Mouse (Mus musculus): ENCODE measurements around the gene Itga8.

Gene Itga8

GRCm38 (mm10) chr2:12301431-12302170 is at the start of gene Itga8:
Gene Itga8 (minus strand): TSS chr2:12301922.
- DNase-seq (ENCODE audit: low read depth, low spot score), result no peak

- DNase-seq (ENCODE audit: low read depth, low spot score), result no peak
Measured at GRCm38 (mm10) chr2:12348914-12349313, 47.2 kb upstream of the Itga8 start.

GRCm38 (mm10) chr2:12331962-12332361 is 30.2 kb upstream of the Itga8 start:
- DNase-seq (ENCODE audit: low read depth, low spot score), result no peak

- DNase-seq (ENCODE audit: low read depth, low spot score), result no peak
Measured at GRCm38 (mm10) chr2:12329620-12330019, 27.9 kb upstream of the Itga8 start.

- DNase-seq (ENCODE audit: low read depth, low spot score), result no peak
Measured at GRCm38 (mm10) chr2:12329068-12329407, 27.3 kb upstream of the Itga8 start.

- DNase-seq (ENCODE audit: low read depth, low spot score), result no peak
Measured at GRCm38 (mm10) chr2:12328355-12329067, 26.8 kb upstream of the Itga8 start.

- DNase-seq (ENCODE audit: low read depth, low spot score), result no peak
Measured at GRCm38 (mm10) chr2:12327691-12328354, 26.1 kb upstream of the Itga8 start.

GRCm38 (mm10) chr2:12327216-12327615 is 25.5 kb upstream of the Itga8 start:
- DNase-seq (ENCODE audit: low read depth, low spot score), result no peak

GRCm38 (mm10) chr2:12325868-12326267 is 24.1 kb upstream of the Itga8 start:
- DNase-seq (ENCODE audit: low read depth, low spot score), result no peak

- DNase-seq (ENCODE audit: low read depth, low spot score), result no peak
Measured at GRCm38 (mm10) chr2:12325417-12325816, 23.7 kb upstream of the Itga8 start.

- DNase-seq (ENCODE audit: low read depth, low spot score), result no peak
Measured at GRCm38 (mm10) chr2:12320914-12321313, 19.2 kb upstream of the Itga8 start.

GRCm38 (mm10) chr2:12318715-12319114 is 17.0 kb upstream of the Itga8 start:
- no peak for DNase-seq (ENCODE audit: low read depth, low spot score)

- no peak for DNase-seq (ENCODE audit: low read depth, low spot score)
Measured at GRCm38 (mm10) chr2:12318036-12318435, 16.3 kb upstream of the Itga8 start.

- DNase-seq (ENCODE audit: low read depth, low spot score), result no peak
Measured at GRCm38 (mm10) chr2:12317343-12317742, 15.6 kb upstream of the Itga8 start.

GRCm38 (mm10) chr2:12316361-12316760 is 14.6 kb upstream of the Itga8 start:
- no peak for DNase-seq (ENCODE audit: low read depth, low spot score)

GRCm38 (mm10) chr2:12314028-12314427 is 12.3 kb upstream of the Itga8 start:
- DNase-seq (ENCODE audit: low read depth, low spot score), result no peak

GRCm38 (mm10) chr2:12308466-12308865 is 6.7 kb upstream of the Itga8 start:
- no peak for DNase-seq (ENCODE audit: low read depth, low spot score)

GRCm38 (mm10) chr2:12307311-12307710 is 5.6 kb upstream of the Itga8 start:
- no peak for DNase-seq (ENCODE audit: low read depth, low spot score)

- no peak for DNase-seq (ENCODE audit: low read depth, low spot score)
Measured at GRCm38 (mm10) chr2:12305064-12305650, 3.4 kb upstream of the Itga8 start.

- DNase-seq (ENCODE audit: low read depth, low spot score), result no peak
Measured at GRCm38 (mm10) chr2:12300449-12301228, 1.1 kb downstream of the Itga8 start.

- no peak for DNase-seq (ENCODE audit: low read depth, low spot score)
Measured at GRCm38 (mm10) chr2:12297287-12297686, 4.4 kb downstream of the Itga8 start.

GRCm38 (mm10) chr2:12295150-12295549 is 6.6 kb downstream of the Itga8 start:
- no peak for DNase-seq (ENCODE audit: low read depth, low spot score)

Measured in retina, adult 2 months (tissue).